Mouse (Mus musculus): Measurements from ENCODE around the gene Nol9.

Gene Nol9

GRCm38 (mm10) chr4:152095937-152096910 lies 57.1 kb downstream of the Nol9 start:
- no peak for DNase-seq

DNA sequence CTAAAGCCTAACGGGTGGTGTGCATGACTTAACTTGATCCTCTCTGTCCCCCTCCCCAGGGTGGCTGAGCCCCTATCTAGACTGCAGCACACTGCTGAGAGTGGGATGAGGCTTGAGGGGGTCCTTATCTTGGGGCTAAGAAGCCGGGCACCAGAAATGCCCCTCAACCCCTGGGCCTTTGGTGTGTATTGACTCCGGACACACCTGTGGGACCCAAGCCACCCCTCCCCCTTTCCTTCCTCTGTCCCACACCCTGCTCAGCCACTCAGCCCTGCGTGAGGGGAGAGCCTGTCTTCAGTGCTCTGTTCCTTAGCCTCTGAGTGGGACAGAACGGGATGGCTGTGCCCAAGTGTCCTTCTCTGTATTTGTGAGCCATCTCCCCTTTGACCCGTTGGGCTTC lies 57.8 kb downstream of the Nol9 start:
- no peak for DNase-seq

DNA sequence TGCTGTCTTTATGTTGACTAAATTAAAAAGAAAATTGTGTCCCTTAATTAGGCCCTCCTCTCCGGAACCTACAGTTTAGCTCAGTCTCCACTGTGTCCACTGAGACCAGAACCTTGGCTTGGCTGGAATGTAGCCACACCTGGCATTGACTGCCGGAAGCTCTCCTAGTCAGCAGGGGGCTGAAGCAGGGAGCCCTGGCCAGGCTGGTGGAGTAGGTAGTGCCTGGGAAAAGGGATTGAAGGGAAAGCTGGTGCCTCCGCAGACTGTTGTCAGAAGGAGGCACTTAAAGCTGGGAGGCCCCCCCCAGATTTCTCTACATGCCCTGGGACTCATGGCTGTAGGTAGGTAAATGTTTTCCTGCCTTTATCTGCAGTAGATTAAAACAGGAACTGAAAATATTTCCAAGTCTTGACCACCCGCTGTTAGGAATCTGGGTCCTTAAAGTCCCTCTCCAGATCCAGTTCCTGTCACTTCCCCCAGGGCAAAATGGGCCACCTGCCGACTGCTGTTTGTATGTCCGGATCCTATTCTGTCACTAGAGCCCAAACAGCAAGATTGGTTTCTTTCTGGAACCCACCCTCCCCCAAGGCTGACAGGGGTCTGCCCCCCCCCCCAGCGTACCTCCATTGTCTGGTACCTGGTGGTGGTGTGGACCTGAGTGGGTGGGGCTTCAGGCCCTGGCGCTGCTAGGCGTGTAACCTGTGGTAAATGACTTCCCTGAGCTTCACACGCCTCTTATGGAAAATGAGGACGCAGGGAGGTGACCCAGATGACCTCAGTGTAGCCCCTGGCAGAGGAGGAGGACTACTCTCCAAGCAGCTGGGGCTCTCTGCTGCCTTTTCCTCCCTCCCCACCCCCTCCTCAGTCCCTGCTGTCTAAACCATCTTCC lies 59.0 kb downstream of the Nol9 start:
- DNase-seq = no peak

DNA sequence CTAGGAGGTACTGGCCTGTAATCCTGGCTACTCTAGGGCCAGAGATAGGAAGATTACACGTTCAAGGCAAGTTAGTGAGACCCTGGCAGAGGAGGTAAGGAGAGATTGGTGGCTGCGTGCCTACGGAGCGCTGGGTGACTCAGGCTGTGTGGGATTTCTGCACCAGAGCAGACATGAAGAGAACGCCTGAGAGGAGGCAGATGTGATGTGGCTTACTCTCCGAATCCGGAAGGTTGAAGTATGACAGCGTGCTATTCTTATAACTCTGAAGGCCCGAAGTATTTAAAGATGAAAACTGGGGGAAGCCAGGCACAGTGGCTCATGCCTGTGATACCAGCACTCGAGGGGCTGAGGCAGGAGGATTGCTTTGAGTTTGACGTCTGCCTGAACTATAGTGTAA lies 61.4 kb downstream of the Nol9 start:
- peak; percentile 79 for DNase-seq

- DNase-seq = no peak
Measured at GRCm38 (mm10) chr4:152101081-152101653, 62.0 kb downstream of the Nol9 start.

DNA sequence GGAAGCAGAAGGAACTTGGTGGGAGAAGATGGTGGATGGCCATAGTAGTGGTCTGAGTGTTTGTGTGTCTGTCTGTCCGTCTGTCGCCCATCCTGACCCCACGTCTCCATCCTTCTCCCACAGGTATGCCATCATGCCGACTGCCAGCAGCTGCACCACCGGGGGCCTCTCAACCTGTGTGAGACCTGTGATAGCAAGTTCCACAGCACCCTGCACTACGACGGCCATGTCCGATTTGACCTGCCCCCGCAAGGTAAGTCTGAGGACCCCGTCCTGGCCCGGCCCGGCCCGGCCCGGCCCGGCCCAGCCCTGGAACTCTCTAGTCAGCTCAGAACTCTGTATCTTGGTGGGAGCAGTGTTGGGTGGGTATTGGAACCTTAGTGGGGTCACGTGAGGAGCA lies 62.8 kb downstream of the Nol9 start:
- no peak for DNase-seq

DNA sequence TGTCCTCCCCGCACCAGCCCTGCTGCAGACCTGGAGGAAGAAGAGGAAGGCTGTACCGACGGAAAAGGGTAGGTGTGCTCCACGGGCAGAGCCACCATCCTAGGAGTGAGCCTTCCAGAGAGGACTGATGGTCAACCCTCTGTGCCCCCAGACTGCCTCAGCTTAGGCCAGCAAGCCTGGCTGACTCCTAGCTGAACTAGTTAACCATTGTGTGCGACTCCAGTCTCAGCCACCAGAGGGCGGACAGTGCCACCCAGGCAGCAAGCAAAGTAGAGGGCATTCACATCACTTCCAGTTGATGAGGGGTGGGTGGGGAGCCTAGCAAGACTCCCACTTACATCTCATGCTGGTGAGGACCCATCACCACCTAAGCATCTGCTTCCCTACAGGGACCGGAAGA lies 63.9 kb downstream of the Nol9 start:
- DNase-seq = peak; percentile 71

GRCm38 (mm10) chr4:152106746-152107145 lies 67.6 kb downstream of the Nol9 start:
- DNase-seq = no peak

DNA sequence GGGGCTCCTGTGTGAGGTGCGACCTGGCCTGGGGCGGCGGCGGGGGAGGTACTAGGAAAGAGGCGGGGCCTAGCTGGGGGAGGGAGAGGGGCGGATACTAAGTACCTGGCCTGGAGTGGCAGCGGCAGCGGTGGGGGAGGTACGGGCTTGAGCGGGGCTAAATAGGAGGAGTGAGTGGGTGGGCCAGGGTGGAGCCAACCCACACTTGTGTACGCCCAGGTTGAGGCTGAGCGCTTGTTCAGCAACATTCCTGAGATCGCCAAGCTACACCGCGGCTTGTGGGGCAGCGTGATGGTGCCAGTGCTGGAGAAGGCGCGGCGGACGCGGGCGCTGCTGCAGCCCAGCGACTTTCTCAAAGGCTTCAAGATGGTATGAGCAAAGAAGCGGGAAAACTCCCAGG lies 68.4 kb downstream of the Nol9 start:
- DNase-seq = no peak

DNA sequence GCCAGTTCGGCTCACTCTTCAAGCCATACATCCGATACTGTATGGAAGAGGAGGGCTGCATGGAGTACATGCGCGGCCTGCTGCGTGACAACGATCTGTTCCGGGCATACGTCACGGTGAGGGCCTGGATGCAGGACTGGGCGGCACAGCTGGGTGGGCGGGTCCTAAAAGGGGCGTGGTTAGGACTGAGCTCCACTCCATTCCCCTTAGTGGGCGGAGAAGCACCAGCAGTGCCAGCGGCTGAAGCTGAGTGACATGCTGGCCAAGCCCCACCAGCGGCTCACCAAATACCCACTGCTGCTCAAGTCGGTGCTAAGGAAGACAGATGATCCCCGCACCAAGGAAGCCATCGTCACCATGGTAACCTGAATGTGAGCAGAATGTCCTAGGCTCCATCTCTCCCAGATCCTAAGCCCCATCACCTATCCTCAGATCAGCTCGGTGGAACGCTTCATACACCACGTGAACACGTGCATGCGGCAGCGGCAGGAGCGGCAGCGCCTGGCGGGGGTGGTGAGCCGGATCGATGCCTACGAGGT lies 68.9 kb downstream of the Nol9 start:
- peak; percentile 76 for DNase-seq

- no peak for DNase-seq
Measured at GRCm38 (mm10) chr4:152108673-152109072, 69.6 kb downstream of the Nol9 start.

DNA sequence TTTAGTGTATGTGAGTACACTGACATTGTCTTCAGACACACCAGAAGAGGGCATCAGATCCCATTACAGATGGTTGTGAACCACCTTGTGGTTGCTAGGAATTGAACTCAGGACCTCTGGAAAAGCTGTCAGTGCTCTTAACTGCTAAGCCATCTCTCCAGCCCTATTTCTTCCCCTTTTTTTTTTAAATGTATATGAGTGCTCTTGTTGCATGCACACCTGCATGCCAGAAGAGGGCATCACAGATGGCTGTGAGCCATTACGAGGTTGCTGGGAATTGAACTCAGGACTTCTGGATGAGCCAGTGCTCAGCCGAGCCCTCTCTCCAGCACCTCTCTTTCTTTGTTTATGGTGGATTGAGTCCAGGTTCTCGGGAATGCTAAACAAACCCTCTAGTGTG lies 70.4 kb downstream of the Nol9 start:
- DNase-seq = no peak

GRCm38 (mm10) chr4:152110689-152111088 lies 71.6 kb downstream of the Nol9 start:
- DNase-seq = no peak
